Mouse (Mus musculus) liver, adult 2 months (tissue): Measurements from ENCODE around the gene Nicn1.

Source experiments
- CTCF ChIP-seq: fragments of 200-500 bp; IDR thresholded peaks from 2 replicates; pipeline ENCODE4 v1.5.1; 2011; ENCODE audit warnings: low read depth, low read length, control low read depth
- POLR2A ChIP-seq: fragments of 200-500 bp; IDR thresholded peaks from 2 replicates; pipeline ENCODE4 v1.6.1; 2011; ENCODE audit warnings: low read length, control low read depth; ENCODE audit not compliant: insufficient read depth; ENCODE audit errors: extremely low read depth

GRCm38 (mm10) chr9:108307021-108307807 lies 17.0 kb downstream of the Nicn1 start:
- TF ChIP-seq CTCF: no peak
- no peak for TF ChIP-seq POLR2A
